Mouse (Mus musculus) cerebellum, postnatal 36 days (tissue): ENCODE measurements at regions not wholly inside any gene's neighbourhood (a gene's known extent, or its start where the extent isn't known, plus 50 kb on each side); places are given as distances from the start of the nearest gene placed in this dataset.

ENCODE experiments used
- DNase-seq, 2 experiments: peaks; one replicate each; pipeline ENCODE4 v3.0.0; 2021 to 2022; ENCODE audit warnings: mixed read lengths in 2 of 2

DNA sequence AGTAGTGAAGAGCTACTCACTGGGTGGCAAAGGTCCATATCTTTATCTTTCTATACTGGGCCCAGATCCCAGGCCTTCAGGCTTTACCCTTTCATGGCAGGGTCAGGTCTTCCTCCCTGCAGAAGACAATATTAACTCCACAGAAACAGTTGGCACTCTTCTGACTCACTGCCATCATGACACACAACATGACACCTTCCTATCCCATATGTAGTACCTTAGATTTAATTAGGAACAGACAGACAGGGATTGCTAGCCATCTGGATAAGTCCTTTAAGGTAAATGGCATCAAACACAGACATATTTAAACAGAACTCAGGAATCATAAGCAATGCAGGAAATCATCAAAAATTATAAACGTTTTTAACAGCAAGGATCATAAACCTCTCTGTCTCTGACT lies 815.0 kb upstream of the Gm597 start:
- peak in 1 of 2 experiments; percentile 8 for DNase-seq

- peak in 1 of 2 experiments; percentile 4 for DNase-seq
Observed at GRCm38 (mm10) chr1:29587810-29588209, 807.8 kb upstream of the Gm597 start.
